Mouse (Mus musculus) lung, postnatal 0 days (tissue): Measurements from ENCODE around the gene G430095P16Rik. TPM values are rescaled to one million over a fixed set of nuclear protein-coding genes. Genes with fewer than 3 reads are reported as not detected.

Experiments used
- ATAC-seq: fragments of 200-750 bp; cut with Nextera tagmentation; 2 replicates; pipeline ENCODE4 v1.8.0; 2017; ENCODE audit warnings: moderate library complexity
- DNase-seq: peaks from one replicate; pipeline ENCODE4 v3.0.0-alpha.2; 2016; ENCODE audit warnings: low spot score
- H3K27ac ChIP-seq: fragments of 300-500 bp; sonication (generic); 2 replicates; pipeline ENCODE4 v1.5.1; 2014; ENCODE audit warnings: antibody characterized with exemption, mild to moderate bottlenecking, low read length, mixed read lengths
- H3K27me3 ChIP-seq: fragments of 300-500 bp; sonication (generic); replicated peaks from 2 replicates; pipeline ENCODE4 v1.6.1; 2014; ENCODE audit warnings: low read length, mixed read lengths; ENCODE audit not compliant: insufficient read depth
- H3K36me3 ChIP-seq: fragments of 300-500 bp; sonication (generic); 2 replicates; pipeline ENCODE4 v1.6.1; 2014; ENCODE audit warnings: low read length, mixed read lengths; ENCODE audit not compliant: insufficient read depth
- H3K4me1 ChIP-seq: fragments of 300-500 bp; sonication (generic); 2 replicates; pipeline ENCODE4 v1.6.1; 2014; ENCODE audit warnings: antibody characterized with exemption, low read depth, low read length, mixed read lengths; ENCODE audit not compliant: insufficient read depth
- H3K4me2 ChIP-seq: fragments of 300-500 bp; sonication (generic); replicated peaks from 2 replicates; pipeline ENCODE4 v1.6.1; 2014; ENCODE audit warnings: low read depth, mild to moderate bottlenecking, low read length, moderate library complexity, mixed read lengths
- H3K4me3 ChIP-seq: fragments of 300-500 bp; sonication (generic); 2 replicates; pipeline ENCODE4 v1.5.1; 2014; ENCODE audit warnings: low read depth, low read length
- H3K9ac ChIP-seq: fragments of 300-500 bp; sonication (generic); replicated peaks from 2 replicates; pipeline ENCODE4 v1.6.1; 2014; ENCODE audit warnings: low read depth, mild to moderate bottlenecking
- H3K9me3 ChIP-seq: fragments of 300-500 bp; sonication (generic); 2 replicates; pipeline ENCODE4 v1.6.1; 2016; ENCODE audit warnings: low read length, mixed read lengths
- CTCF ChIP-seq: IDR thresholded peaks from 2 replicates; pipeline ENCODE4 v1.5.1; 2016; ENCODE audit warnings: antibody characterized with exemption, mild to moderate bottlenecking
- EP300 ChIP-seq: IDR thresholded peaks from 2 replicates; pipeline ENCODE4 v1.6.1; 2016; ENCODE audit warnings: antibody characterized with exemption, mild to moderate bottlenecking, control low read depth
- WGBS: fragments of 180-500 bp; shearing (Covaris S2); extraction: QIAGEN DNeasy Blood & Tissue Kit; methylation state at CpG from one replicate; pipeline ENCODE4 v1.1.7; 2014; 5-methylcytosine and 5-hydroxymethylcytosine counted together
- polyA plus RNA-seq: library from polyadenylated mRNA; unstranded; fragments of >200 nt; fragmentation: Nextera tagmentation; extraction: Ambion mirVana; gene quantifications from 2 replicates; pipeline ENCODE4 v1.2.1, GENCODE M21; 2015

G430095P16Rik gene
- polyA plus RNA-seq, 1 experiment from 2014 or later = 2.8 TPM

DNA sequence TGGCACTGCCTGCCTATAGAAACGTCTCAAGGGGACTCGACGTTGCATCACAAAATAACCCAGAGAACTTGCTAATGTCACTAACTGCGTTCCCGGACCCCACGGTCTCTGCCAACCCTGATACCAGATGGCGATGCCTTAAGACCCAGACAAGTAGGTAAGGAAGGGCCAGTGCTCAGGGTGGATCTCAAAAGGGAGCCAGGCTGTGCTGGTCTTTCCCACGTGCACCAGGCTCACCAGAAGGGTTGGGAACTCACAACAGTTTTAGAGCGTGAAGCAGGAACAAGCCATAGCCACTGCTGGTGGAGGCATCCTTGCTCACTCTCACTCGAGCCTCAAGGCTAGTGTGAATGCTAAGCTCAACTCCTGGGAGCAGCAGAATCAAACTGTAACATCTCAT is 44.4 kb downstream of the G430095P16Rik start:
- Histone ChIP-seq H3K9ac (no peak overlapping the region), H3K4me3 (no peak overlapping the region), H3K27me3 (no peaks in the 10 kb centered on the region), H3K36me3 (0 out of 2 replicates have a peak, but pooled peaks cover 6% of the 10 kb centered on the region), H3K9me3 (no peaks in the 10 kb centered on the region), H3K27ac (no peak overlapping the region), H3K4me1 (peaks cover 16% of the 10 kb centered on the region; the same call in 1 of the 2 replicates), H3K4me2 (no peak overlapping the region)
- 86% methylated on average over 10 of the region's 10 CpGs for WGBS
- TF ChIP-seq CTCF (no peak), EP300 (no peak)
- ATAC-seq (no peak), DNase-seq (no peak)

DNA sequence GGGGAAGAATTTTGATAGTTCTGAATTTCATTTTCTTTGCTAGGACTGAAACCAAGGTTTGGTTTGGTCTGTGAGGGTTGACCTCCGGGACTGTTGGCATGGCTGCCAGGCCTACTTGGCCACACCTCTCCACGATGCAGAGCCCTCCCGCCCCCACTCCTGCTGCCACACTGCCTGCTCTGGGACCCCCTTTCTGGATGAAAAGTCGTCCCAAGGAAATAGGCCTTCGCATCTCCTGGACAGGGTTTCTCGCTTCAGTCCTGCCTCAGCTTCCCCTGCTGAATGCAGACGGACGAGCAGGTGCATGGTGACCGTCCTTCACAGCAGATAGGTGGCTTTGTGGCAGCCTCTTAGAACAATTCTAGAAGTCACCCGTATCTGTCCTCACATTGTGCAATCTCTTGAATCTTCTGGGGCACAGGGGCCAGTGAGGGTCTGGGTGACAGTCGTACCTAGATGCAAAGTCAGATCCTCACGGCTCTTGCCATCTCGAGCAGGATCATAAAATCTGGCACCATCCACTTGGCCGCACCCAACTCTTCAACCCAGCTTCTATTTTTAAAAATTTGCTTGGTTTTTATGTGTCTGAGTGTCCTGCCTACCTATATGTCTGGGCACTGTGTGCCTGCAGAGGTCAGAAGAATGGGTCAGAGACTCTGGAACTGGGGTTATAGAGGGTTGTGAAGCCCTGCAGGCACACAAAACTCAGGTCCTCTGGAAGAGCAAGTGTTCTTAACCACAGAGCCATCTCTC is 45.7 kb downstream of the G430095P16Rik start:
- ATAC-seq (no peak), DNase-seq (no peak)
- TF ChIP-seq CTCF (no peak), EP300 (no peak)
- 78% methylated on average over 14 of the region's 14 CpGs for WGBS
- H3K36me3 ChIP-seq = 0 out of 2 replicates have a peak, but pooled peaks cover 6% of the 10 kb centered on the region
- H3K27ac ChIP-seq = no peak overlapping the region
- H3K4me3 ChIP-seq = no peak overlapping the region
- H3K27me3 ChIP-seq = no peaks in the 10 kb centered on the region
- H3K4me1 ChIP-seq = peaks cover 25% of the 10 kb centered on the region; the same call in 1 of the 2 replicates
- no peak overlapping the region for H3K9ac ChIP-seq
- H3K4me2 ChIP-seq = no peak overlapping the region
- H3K9me3 ChIP-seq = no peaks in the 10 kb centered on the region

DNA sequence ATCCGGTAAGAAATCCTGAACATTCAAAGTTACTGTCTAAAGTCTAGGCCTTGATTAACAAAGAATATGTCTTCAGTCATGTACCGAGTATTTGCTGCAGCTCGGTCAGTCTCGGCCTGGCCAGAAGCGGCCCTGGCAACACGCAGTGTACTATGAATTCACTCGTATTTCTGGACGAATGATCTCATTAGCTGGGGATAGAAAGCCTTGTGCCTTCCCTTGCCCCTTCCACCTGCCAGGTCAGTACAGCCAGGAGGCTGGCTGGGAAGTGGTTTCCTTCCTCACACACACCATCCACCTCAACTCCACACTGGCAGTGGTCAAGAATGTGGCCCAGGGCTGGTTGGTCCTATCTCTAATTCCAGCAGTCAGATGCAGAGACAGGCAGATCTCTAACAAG is 46.5 kb downstream of the G430095P16Rik start:
- H3K9ac ChIP-seq = no peak overlapping the region
- 85% methylated on average over 8 of the region's 8 CpGs for WGBS
- ATAC-seq (no peak), DNase-seq (no peak)
- 0 out of 2 replicates have a peak, but pooled peaks cover 6% of the 10 kb centered on the region for H3K36me3 ChIP-seq
- H3K4me2 ChIP-seq = no peak overlapping the region
- H3K4me1 ChIP-seq = peaks cover 25% of the 10 kb centered on the region; the same call in 1 of the 2 replicates
- no peaks in the 10 kb centered on the region for H3K9me3 ChIP-seq
- TF ChIP-seq EP300 = no peak
- no peak for TF ChIP-seq CTCF
- H3K4me3 ChIP-seq = no peak overlapping the region
- no peaks in the 10 kb centered on the region for H3K27me3 ChIP-seq
- no peak overlapping the region for H3K27ac ChIP-seq

DNA sequence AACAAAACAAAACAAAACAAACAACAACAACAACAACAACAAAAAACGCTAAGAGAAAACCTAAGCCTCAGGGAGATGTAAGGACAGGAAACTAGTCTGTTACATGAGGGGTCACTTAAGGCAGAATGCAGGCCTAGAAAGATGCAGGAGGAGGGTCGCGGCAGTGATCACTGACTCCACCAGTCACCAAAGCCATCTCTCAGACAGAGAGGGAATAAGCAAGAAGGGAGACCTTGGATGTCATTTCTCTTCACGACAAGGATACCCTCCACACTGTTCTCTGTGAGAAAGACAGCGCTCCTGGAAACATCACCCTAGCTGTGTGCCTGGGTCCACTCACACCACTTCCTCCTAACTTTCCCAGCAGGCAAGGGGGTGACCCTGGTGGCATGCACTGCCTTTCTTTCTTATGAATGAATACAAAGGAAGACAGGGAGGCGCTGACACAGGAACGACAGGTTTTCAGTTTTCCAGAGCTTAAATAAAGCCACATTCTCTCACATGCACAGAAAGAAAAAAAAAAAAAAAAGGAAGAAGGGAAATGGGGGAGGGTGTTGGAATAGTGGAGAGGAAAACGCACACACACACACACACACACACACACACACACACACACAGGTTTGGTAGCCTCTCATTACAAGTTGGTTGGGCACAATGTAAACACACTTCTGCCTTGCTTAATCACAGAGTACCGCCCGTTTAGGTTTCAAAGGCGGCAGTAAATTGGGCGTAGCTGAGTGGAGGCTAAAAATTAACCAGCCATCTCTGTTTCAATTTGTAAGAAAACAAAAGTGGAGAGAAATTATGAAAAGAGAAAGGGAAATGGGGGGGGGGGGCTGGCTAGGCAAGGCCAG is 47.5 kb downstream of the G430095P16Rik start:
- H3K36me3 ChIP-seq = 0 out of 2 replicates have a peak, but pooled peaks cover 6% of the 10 kb centered on the region
- no peak overlapping the region for H3K9ac ChIP-seq
- peak overlapping the region; percentile 71 for H3K27ac ChIP-seq
- WGBS = 42% methylated on average over 12 of the region's 12 CpGs
- H3K27me3 ChIP-seq = no peaks in the 10 kb centered on the region
- H3K4me2 ChIP-seq = peak overlapping the region; percentile 27; the same call in 1 of the 2 replicates
- peaks cover 29% of the 10 kb centered on the region; the same call in 1 of the 2 replicates for H3K4me1 ChIP-seq
- TF ChIP-seq EP300 (peak; percentile 83), CTCF (peak; percentile 1; the same call in 1 of the 2 replicates)
- no peak overlapping the region for H3K4me3 ChIP-seq
- ATAC-seq (peak; percentile 68), DNase-seq (peak; percentile 89)
- H3K9me3 ChIP-seq = no peaks in the 10 kb centered on the region

DNA sequence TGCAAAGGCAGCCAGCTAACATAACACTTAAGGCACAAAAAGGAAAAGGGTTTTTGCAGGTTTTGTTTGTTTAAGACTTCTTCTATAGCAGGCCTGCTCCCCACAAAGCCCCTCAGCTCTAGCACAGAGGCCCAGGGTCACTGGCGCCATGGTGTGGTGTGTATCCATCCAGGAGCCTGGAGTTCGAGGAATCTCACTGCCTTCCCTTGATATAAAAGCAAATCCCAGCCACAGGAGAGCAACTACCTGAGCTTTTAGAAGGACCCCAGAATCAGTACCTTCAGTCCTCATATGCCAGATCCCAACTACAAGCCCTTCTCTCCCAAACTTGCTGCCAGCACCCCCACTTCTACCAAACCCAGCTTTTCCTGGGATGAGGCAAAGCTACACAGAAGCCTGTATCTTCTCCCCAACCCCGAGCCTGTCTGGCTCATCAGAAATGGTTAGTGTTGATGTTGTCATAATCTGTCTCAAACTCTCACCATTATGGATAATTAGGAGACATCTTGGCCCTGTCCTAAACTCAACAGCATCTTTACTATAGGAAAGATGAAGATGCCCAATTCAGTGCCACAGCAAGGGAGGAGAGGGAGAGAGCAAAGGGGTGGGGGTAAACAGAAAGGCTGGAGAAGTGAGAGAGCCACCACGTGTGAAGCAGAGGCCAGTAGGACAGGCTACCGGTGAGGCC is 48.3 kb downstream of the G430095P16Rik start:
- 36% methylated on average over 5 of the region's 5 CpGs for WGBS
- Histone ChIP-seq H3K27me3 (no peaks in the 10 kb centered on the region), H3K9me3 (no peaks in the 10 kb centered on the region), H3K4me3 (no peak overlapping the region), H3K4me1 (peaks cover 30% of the 10 kb centered on the region; the same call in 1 of the 2 replicates), H3K36me3 (0 out of 2 replicates have a peak, but pooled peaks cover 6% of the 10 kb centered on the region), H3K4me2 (peak overlapping the region; percentile 40), H3K27ac (peak overlapping the region; percentile 71), H3K9ac (no peak overlapping the region)
- ATAC-seq = no peak
- DNase-seq = no peak
- no peak for TF ChIP-seq CTCF
- TF ChIP-seq EP300 = no peak
